Mouse (Mus musculus): ENCODE results near the gene Oaz3. TPM values are rescaled to one million over a fixed set of nuclear protein-coding genes. Genes with fewer than 3 reads are reported as not detected.

Oaz3 gene
- polyA plus RNA-seq, 1 experiment from 2014 or later, result 0.51 TPM

GRCm38 (mm10) chr3:94388047-94388446 lies 55.7 kb downstream of the Oaz3 start:
- no peaks in the 10 kb centered on the region for H3K27me3 ChIP-seq (replicated peaks; ENCODE audit: control insufficient read depth, insufficient read depth, low read length)
- H3K4me3 ChIP-seq (ENCODE audit: low read depth, low read length), result no peak overlapping the region
- no peak overlapping the region for H3K27ac ChIP-seq (ENCODE audit: low read depth, low read length)
- H3K4me1 ChIP-seq (replicated peaks; ENCODE audit: control insufficient read depth, insufficient read depth, low read length), result no peaks in the 10 kb centered on the region
- DNase-seq (ENCODE audit: low spot score) (no peak), ATAC-seq (replicated peaks; ENCODE audit: low FRiP score) (no peak)
- H3K36me3 ChIP-seq (ENCODE audit: control insufficient read depth, insufficient read depth, low read length), result no peaks in the 10 kb centered on the region
- H3K9ac ChIP-seq (ENCODE audit: low read depth, low read length), result no peak overlapping the region
- H3K4me2 ChIP-seq, result no peak overlapping the region
- WGBS, result 50% methylated on average over 5 of the region's 5 CpGs
- no peaks in the 10 kb centered on the region for H3K9me3 ChIP-seq (ENCODE audit: control insufficient read depth, low read length)

DNA sequence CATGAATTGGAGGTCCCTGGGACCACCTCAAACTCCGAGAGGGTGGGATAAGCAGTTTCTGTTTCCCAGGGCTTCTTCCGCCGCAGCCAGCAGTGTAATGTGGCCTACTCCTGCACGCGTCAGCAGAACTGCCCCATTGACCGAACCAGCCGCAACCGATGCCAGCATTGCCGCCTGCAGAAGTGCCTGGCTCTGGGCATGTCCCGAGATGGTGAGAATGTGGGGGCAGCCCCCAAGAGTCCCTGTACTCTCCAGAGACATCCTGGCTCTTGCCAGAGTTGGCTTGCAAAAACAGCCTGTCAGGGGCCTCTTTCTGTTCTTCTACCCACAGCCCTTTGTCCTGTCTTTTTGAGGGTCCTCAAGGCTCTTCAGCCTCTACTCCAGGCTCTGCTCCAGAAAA lies 56.3 kb downstream of the Oaz3 start:
- DNase-seq (ENCODE audit: low spot score) (no peak), ATAC-seq (replicated peaks; ENCODE audit: low FRiP score) (no peak)
- no peak overlapping the region for H3K9ac ChIP-seq (ENCODE audit: low read depth, low read length)
- H3K4me3 ChIP-seq (ENCODE audit: low read depth, low read length), result no peak overlapping the region
- WGBS, result 84% methylated on average over 10 of the region's 10 CpGs
- H3K27ac ChIP-seq (ENCODE audit: low read depth, low read length), result no peak overlapping the region
- H3K4me2 ChIP-seq, result no peak overlapping the region
- H3K27me3 ChIP-seq (replicated peaks; ENCODE audit: control insufficient read depth, insufficient read depth, low read length), result no peaks in the 10 kb centered on the region
- H3K4me1 ChIP-seq (replicated peaks; ENCODE audit: control insufficient read depth, insufficient read depth, low read length), result no peaks in the 10 kb centered on the region
- H3K36me3 ChIP-seq (ENCODE audit: control insufficient read depth, insufficient read depth, low read length), result no peaks in the 10 kb centered on the region
- H3K9me3 ChIP-seq (ENCODE audit: control insufficient read depth, low read length), result no peaks in the 10 kb centered on the region

DNA sequence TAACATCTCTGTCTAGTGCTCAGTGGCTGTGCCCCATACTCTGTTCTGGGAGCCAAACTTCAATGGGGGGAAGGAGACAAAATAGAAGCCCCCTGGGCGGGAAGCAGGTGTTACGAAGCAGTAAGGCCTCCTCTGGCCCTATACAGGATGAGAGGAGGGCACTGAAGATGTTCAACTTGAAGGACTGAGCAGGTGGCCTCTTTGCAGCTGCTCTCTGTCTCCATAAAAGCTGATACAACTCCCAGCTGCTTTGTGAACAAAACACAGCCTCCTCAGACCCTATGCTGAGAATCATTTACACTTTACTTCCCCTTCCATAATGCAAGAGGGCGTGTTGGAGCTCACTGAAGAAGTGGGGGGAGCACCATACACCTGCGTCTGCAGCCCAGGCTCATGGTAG lies 57.0 kb downstream of the Oaz3 start:
- no peaks in the 10 kb centered on the region for H3K9me3 ChIP-seq (ENCODE audit: control insufficient read depth, low read length)
- no peaks in the 10 kb centered on the region for H3K4me1 ChIP-seq (replicated peaks; ENCODE audit: control insufficient read depth, insufficient read depth, low read length)
- WGBS, result 56% methylated on average over 4 of the region's 4 CpGs
- H3K4me3 ChIP-seq (ENCODE audit: low read depth, low read length), result no peak overlapping the region
- no peaks in the 10 kb centered on the region for H3K36me3 ChIP-seq (ENCODE audit: control insufficient read depth, insufficient read depth, low read length)
- no peak overlapping the region for H3K4me2 ChIP-seq
- no peak overlapping the region for H3K27ac ChIP-seq (ENCODE audit: low read depth, low read length)
- ATAC-seq (replicated peaks; ENCODE audit: low FRiP score), result no peak
- H3K9ac ChIP-seq (ENCODE audit: low read depth, low read length), result no peak overlapping the region
- no peak for DNase-seq (ENCODE audit: low spot score)
- H3K27me3 ChIP-seq (replicated peaks; ENCODE audit: control insufficient read depth, insufficient read depth, low read length), result no peaks in the 10 kb centered on the region

- H3K4me3 ChIP-seq (ENCODE audit: low read depth, low read length), result no peak overlapping the region
- H3K9me3 ChIP-seq (ENCODE audit: control insufficient read depth, low read length), result no peaks in the 10 kb centered on the region
- ATAC-seq (replicated peaks; ENCODE audit: low FRiP score), result no peak
- no peak overlapping the region for H3K9ac ChIP-seq (ENCODE audit: low read depth, low read length)
- no peak overlapping the region for H3K4me2 ChIP-seq
- H3K36me3 ChIP-seq (ENCODE audit: control insufficient read depth, insufficient read depth, low read length), result no peaks in the 10 kb centered on the region
- DNase-seq (ENCODE audit: low spot score), result no peak
- no peaks in the 10 kb centered on the region for H3K27me3 ChIP-seq (replicated peaks; ENCODE audit: control insufficient read depth, insufficient read depth, low read length)
- no peak overlapping the region for H3K27ac ChIP-seq (ENCODE audit: low read depth, low read length)
- no peaks in the 10 kb centered on the region for H3K4me1 ChIP-seq (replicated peaks; ENCODE audit: control insufficient read depth, insufficient read depth, low read length)
- WGBS, result 49% methylated on average over 3 of the region's 3 CpGs
These were observed 60.2 kb downstream of the Oaz3 start for GRCm38 (mm10) chr3:94383476-94383875.

Other genes starting within 250 kb of the Oaz3 start
- not detected in 2 replicates for gene Gm5286, start 247.2 kb downstream of the Oaz3 start, polyA plus RNA-seq (2014; fragmentation: Nextera tagmentation; extraction: Ambion mirVana)
- gene Gm4778, start 179.9 kb downstream of the Oaz3 start, polyA plus RNA-seq (2014; fragmentation: Nextera tagmentation; extraction: Ambion mirVana), result not detected in 2 replicates
- gene Them4, start 133.8 kb downstream of the Oaz3 start, polyA plus RNA-seq (2014; fragmentation: Nextera tagmentation; extraction: Ambion mirVana), result 4.7 and 6.2 TPM in 2 replicates
- gene Them5, start 101.8 kb downstream of the Oaz3 start, polyA plus RNA-seq (2014; fragmentation: Nextera tagmentation; extraction: Ambion mirVana), result not detected in 2 replicates
- gene C2cd4d, start 81.5 kb downstream of the Oaz3 start, polyA plus RNA-seq (2014; fragmentation: Nextera tagmentation; extraction: Ambion mirVana), result 0.25 TPM in 1 of 2 replicates, not detected in the other
- gene Rorc, start 71.1 kb downstream of the Oaz3 start, polyA plus RNA-seq (2014; fragmentation: Nextera tagmentation; extraction: Ambion mirVana), result 0.43 and 1.0 TPM in 2 replicates
- gene Lingo4, start 45.4 kb downstream of the Oaz3 start, polyA plus RNA-seq (2014; fragmentation: Nextera tagmentation; extraction: Ambion mirVana), result 0.05 TPM in 1 of 2 replicates, not detected in the other
- gene Tdrkh, start 30.6 kb downstream of the Oaz3 start, polyA plus RNA-seq (2014; fragmentation: Nextera tagmentation; extraction: Ambion mirVana), result 10.4 and 11.4 TPM in 2 replicates
- gene Mrpl9, start 597 bp downstream of the Oaz3 start, polyA plus RNA-seq (2014; fragmentation: Nextera tagmentation; extraction: Ambion mirVana), result 84.9 and 87.3 TPM in 2 replicates
- gene Celf3, start 34.4 kb upstream of the Oaz3 start, polyA plus RNA-seq (2014; fragmentation: Nextera tagmentation; extraction: Ambion mirVana), result 2.9 and 3.8 TPM in 2 replicates
- 0.53 TPM in 1 of 2 replicates, not detected in the other for gene Riiad1, start 36.4 kb upstream of the Oaz3 start, polyA plus RNA-seq (2014; fragmentation: Nextera tagmentation; extraction: Ambion mirVana)
- gene Snx27, start 138.8 kb upstream of the Oaz3 start, polyA plus RNA-seq (2014; fragmentation: Nextera tagmentation; extraction: Ambion mirVana), result 24.4 and 24.7 TPM in 2 replicates
- gene Gm10972, start 199.2 kb upstream of the Oaz3 start, polyA plus RNA-seq (2014; fragmentation: Nextera tagmentation; extraction: Ambion mirVana), result not detected in 2 replicates
- 7.7 and 8.8 TPM in 2 replicates for gene Tuft1, start 215.0 kb upstream of the Oaz3 start, polyA plus RNA-seq (2014; fragmentation: Nextera tagmentation; extraction: Ambion mirVana)
- 1.7 and 2.6 TPM in 2 replicates for gene Selenbp2, start 249.6 kb upstream of the Oaz3 start, polyA plus RNA-seq (2014; fragmentation: Nextera tagmentation; extraction: Ambion mirVana)

Measured in liver, embryonic 11.5 days (tissue).